Mouse (Mus musculus) testis, adult 10 weeks (tissue): Measurements from ENCODE around the gene Kcnj16. TPM values are rescaled to one million over a fixed set of nuclear protein-coding genes. Genes with fewer than 3 reads are reported as not detected.

ENCODE experiments used
- polyA plus RNA-seq: library from polyadenylated mRNA; stranded (reverse); fragments of 350-450 nt; fragmentation: Illumina TruSeq; extraction: RNeasy Lipid Tissue Mini Kit (QIAGEN cat#74804); gene quantifications from one replicate; pipeline ENCODE4 v1.2.3, GENCODE M21; 2014; ENCODE audit warnings: low read depth, low replicate concordance

Kcnj16 gene
- polyA plus RNA-seq, result 0.17 TPM

GRCm38 (mm10) chr11:110967762-110968135, at the start of gene Kcnj16:
Gene Kcnj16 (plus strand): TSS chr11:110968033.

GRCm38 (mm10) chr11:111065635-111066298, 97.9 kb downstream of the Kcnj16 start, which contains the start of gene Kcnj2:
Gene Kcnj2 (plus strand): TSS chr11:111066164.

Other genes starting within 250 kb of the Kcnj16 start
- gene Kcnj2, start 98.1 kb downstream of the Kcnj16 start, polyA plus RNA-seq, result 0.18 TPM